Mouse (Mus musculus) layer of hippocampus, adult 2 months (tissue): ENCODE data around the gene Pou3f1. TPM values are rescaled to one million over a fixed set of nuclear protein-coding genes. Genes with fewer than 3 reads are reported as not detected.

ENCODE experiments used
- DNase-seq, 2 experiments: peaks; one replicate each; pipeline ENCODE4 v3.0.0; 2022; ENCODE audit warnings: low spot score in 2 of 2
- H3K27ac ChIP-seq: fragments of 200-600 bp; 2 replicates; pipeline ENCODE4 v1.8.1; 2022
- H3K4me3 ChIP-seq: fragments of 200-600 bp; 2 replicates; pipeline ENCODE4 v1.8.1; 2022; ENCODE audit warnings: mild to moderate bottlenecking
- CTCF ChIP-seq: fragments of 200-600 bp; conservative IDR thresholded peaks from 2 replicates; pipeline ENCODE4 v1.8.1; 2022; ENCODE audit warnings: antibody characterized with exemption, mild to moderate bottlenecking, moderate library complexity
- total RNA-seq, 2 experiments: library from RNA; stranded (reverse); gene quantifications; 2 replicates each; pipeline ENCODE4 v1.2.3; 2021

Pou3f1 gene
- total RNA-seq, 2 experiments from 2014 or later: 40.5 to 40.7 TPM

GRCm38 (mm10) chr4:124631456-124631855, 25.2 kb upstream of the Pou3f1 start:
- TF ChIP-seq CTCF: no peak
- H3K4me3 ChIP-seq: no peak overlapping the region
- no peak for DNase-seq
- no peak overlapping the region for H3K27ac ChIP-seq

GRCm38 (mm10) chr4:124632856-124633255, 23.8 kb upstream of the Pou3f1 start:
- no peak for DNase-seq
- no peak overlapping the region for H3K4me3 ChIP-seq
- no peak for TF ChIP-seq CTCF

GRCm38 (mm10) chr4:124633281-124633680, 23.3 kb upstream of the Pou3f1 start:
- Histone ChIP-seq H3K4me3 (no peak overlapping the region), H3K27ac (no peak overlapping the region)
- no peak for TF ChIP-seq CTCF
- no peak for DNase-seq

More at GRCm38 (mm10) chr4:124632856-124633255, 23.8 kb upstream of the Pou3f1 start:
- no peak overlapping the region for H3K27ac ChIP-seq

GRCm38 (mm10) chr4:124639715-124640114, 16.9 kb upstream of the Pou3f1 start:
- Histone ChIP-seq H3K27ac (peak overlapping the region; percentile 14; the same call in 1 of the 2 replicates), H3K4me3 (no peak overlapping the region)
- TF ChIP-seq CTCF: no peak
- no peak for DNase-seq

- Histone ChIP-seq H3K27ac (no peak overlapping the region), H3K4me3 (no peak overlapping the region)
- no peak for DNase-seq
- no peak for TF ChIP-seq CTCF
Measured at GRCm38 (mm10) chr4:124643859-124644258, 12.7 kb upstream of the Pou3f1 start.

GRCm38 (mm10) chr4:124644974-124645433, 11.6 kb upstream of the Pou3f1 start:
- TF ChIP-seq CTCF: peak; percentile 51
- no peak for DNase-seq
- no peak overlapping the region for H3K4me3 ChIP-seq
- H3K27ac ChIP-seq: no peak overlapping the region

- H3K4me3 ChIP-seq: no peak overlapping the region
- TF ChIP-seq CTCF: no peak
- H3K27ac ChIP-seq: no peak overlapping the region
- DNase-seq: no peak
Measured at GRCm38 (mm10) chr4:124646591-124646990, 10.0 kb upstream of the Pou3f1 start.

- no peak for DNase-seq
- H3K4me3 ChIP-seq: no peak overlapping the region
- no peak for TF ChIP-seq CTCF
- H3K27ac ChIP-seq: no peak overlapping the region
Measured at GRCm38 (mm10) chr4:124647909-124648308, 8.7 kb upstream of the Pou3f1 start.

GRCm38 (mm10) chr4:124652886-124653285, 3.7 kb upstream of the Pou3f1 start:
- H3K27ac ChIP-seq: peak overlapping the region; percentile 43; the same call in 1 of the 2 replicates
- no peak for TF ChIP-seq CTCF
- H3K4me3 ChIP-seq: no peak overlapping the region; the same call in 1 of the 2 replicates
- DNase-seq: no peak

GRCm38 (mm10) chr4:124656854-124657650, 445 bp downstream of the Pou3f1 start:
- peak overlapping the region; percentile 65 for H3K27ac ChIP-seq

GRCm38 (mm10) chr4:124657781-124658180, 1.2 kb downstream of the Pou3f1 start:
- H3K4me3 ChIP-seq: peak overlapping the region; percentile 54
- H3K27ac ChIP-seq: peak overlapping the region; percentile 69; the same call in 1 of the 2 replicates
- no peak for DNase-seq
- TF ChIP-seq CTCF: no peak

More at GRCm38 (mm10) chr4:124656854-124657650, 445 bp downstream of the Pou3f1 start:
- DNase-seq: peak; percentile 87 to 92
- TF ChIP-seq CTCF: 0 out of 2 replicates have a peak, but pooled peaks have one; percentile 11
- peak overlapping the region; percentile 62 for H3K4me3 ChIP-seq

GRCm38 (mm10) chr4:124658412-124658851, 1.8 kb downstream of the Pou3f1 start:
- no peak for DNase-seq
- no peak for TF ChIP-seq CTCF
- H3K4me3 ChIP-seq: peak overlapping the region; percentile 54
- H3K27ac ChIP-seq: peak overlapping the region; percentile 64
